Mouse (Mus musculus) stomach, postnatal 0 days (tissue): ENCODE measurements around the gene D430042O09Rik.

Experiments
- CTCF ChIP-seq: IDR thresholded peaks from 2 replicates; pipeline ENCODE4 v1.5.1; 2016; ENCODE audit warnings: antibody characterized with exemption, low read depth, mild to moderate bottlenecking, moderate library complexity
- EP300 ChIP-seq: optimal IDR thresholded peaks from 2 replicates; pipeline ENCODE3; 2016; ENCODE audit warnings: antibody characterized with exemption

GRCm38 (mm10) chr7:125714803-125715202 lies 7.1 kb downstream of the D430042O09Rik start:
- no peak for TF ChIP-seq CTCF
- TF ChIP-seq EP300 = no peak
